Mouse (Mus musculus) testis, adult 10 weeks (tissue): ENCODE results near the gene Tunar. TPM values are rescaled to one million over a fixed set of nuclear protein-coding genes. Genes with fewer than 3 reads are reported as not detected.

ENCODE experiments used
- polyA plus RNA-seq: library from polyadenylated mRNA; stranded (reverse); fragments of 350-450 nt; fragmentation: Illumina TruSeq; extraction: RNeasy Lipid Tissue Mini Kit (QIAGEN cat#74804); gene quantifications from one replicate; pipeline ENCODE4 v1.2.3, GENCODE M21; 2014; ENCODE audit warnings: low read depth, low replicate concordance

Gene Tunar
- polyA plus RNA-seq: not detected

GRCm38 (mm10) chr12:105333570-105333969 is at the start of gene Tunar:
Gene Tunar, plus strand, starts transcription at chr12:105333870.

Other genes starting within 250 kb of the Tunar start
- gene Tcl1b2, start 187.9 kb upstream of the Tunar start, polyA plus RNA-seq: not detected
- not detected for gene Tcl1b1, start 174.2 kb upstream of the Tunar start, polyA plus RNA-seq
- not detected for gene Tcl1b5, start 157.5 kb upstream of the Tunar start, polyA plus RNA-seq
- gene Tcl1b3, start 142.8 kb upstream of the Tunar start, polyA plus RNA-seq: not detected
- 0.14 TPM for gene Tcl1b4, start 131.9 kb upstream of the Tunar start, polyA plus RNA-seq
- gene Tcl1, start 111.1 kb upstream of the Tunar start, polyA plus RNA-seq: 0.15 TPM
- gene D430019H16Rik, start 120.0 kb downstream of the Tunar start, polyA plus RNA-seq: 0.55 TPM
- gene Bdkrb2, start 229.4 kb downstream of the Tunar start, polyA plus RNA-seq: 0.34 TPM